Mouse (Mus musculus) embryonic facial prominence, embryonic 15.5 days (tissue): Measurements from ENCODE around the gene Acvr1b. TPM values are rescaled to one million over a fixed set of nuclear protein-coding genes. Genes with fewer than 3 reads are reported as not detected.

Source experiments
- ATAC-seq: fragments of 200-750 bp; cut with Nextera tagmentation; 2 replicates; pipeline ENCODE4 v1.8.0; 2017; ENCODE audit warnings: low read depth, moderate TSS enrichment; ENCODE audit not compliant: insufficient number of reproducible peaks, low FRiP score, low TSS enrichment
- H3K27ac ChIP-seq: fragments of 300-500 bp; sonication (generic); replicated peaks from 2 replicates; pipeline ENCODE4 v1.5.1; 2015; ENCODE audit warnings: mild to moderate bottlenecking, inconsistent platforms
- H3K27me3 ChIP-seq: fragments of 300-500 bp; sonication (generic); 2 replicates; pipeline ENCODE4 v1.6.1; 2015; ENCODE audit warnings: inconsistent platforms
- H3K36me3 ChIP-seq: fragments of 300-500 bp; sonication (generic); 2 replicates; pipeline ENCODE4 v1.6.1; 2015; ENCODE audit warnings: mild to moderate bottlenecking, inconsistent platforms
- H3K4me1 ChIP-seq: fragments of 300-500 bp; sonication (generic); 2 replicates; pipeline ENCODE4 v1.6.1; 2015; ENCODE audit warnings: inconsistent platforms
- H3K4me2 ChIP-seq: fragments of 300-500 bp; sonication (generic); replicated peaks from 2 replicates; pipeline ENCODE4 v1.6.1; 2015; ENCODE audit warnings: mild to moderate bottlenecking, inconsistent platforms
- H3K4me3 ChIP-seq: fragments of 300-500 bp; sonication (generic); replicated peaks from 2 replicates; pipeline ENCODE4 v1.5.1; 2015; ENCODE audit warnings: mild to moderate bottlenecking, inconsistent platforms
- H3K9ac ChIP-seq: fragments of 300-500 bp; sonication (generic); 2 replicates; pipeline ENCODE4 v1.6.1; 2015; ENCODE audit warnings: inconsistent platforms
- H3K9me3 ChIP-seq: fragments of 300-500 bp; sonication (generic); replicated peaks from 2 replicates; pipeline ENCODE4 v1.6.1; 2016; ENCODE audit warnings: inconsistent platforms
- WGBS: fragments of 180-500 bp; shearing (Covaris S2); methylation state at CpG from one replicate; pipeline ENCODE4 v1.1.7; 2015; 5-methylcytosine and 5-hydroxymethylcytosine counted together
- polyA plus RNA-seq: library from polyadenylated mRNA; unstranded; fragments of >200 nt; fragmentation: Nextera tagmentation; extraction: Ambion mirVana; gene quantifications from 2 replicates; pipeline ENCODE4 v1.2.1, GENCODE M21; 2015

Gene Acvr1b
- polyA plus RNA-seq, 1 experiment from 2014 or later, result 11.4 TPM

DNA sequence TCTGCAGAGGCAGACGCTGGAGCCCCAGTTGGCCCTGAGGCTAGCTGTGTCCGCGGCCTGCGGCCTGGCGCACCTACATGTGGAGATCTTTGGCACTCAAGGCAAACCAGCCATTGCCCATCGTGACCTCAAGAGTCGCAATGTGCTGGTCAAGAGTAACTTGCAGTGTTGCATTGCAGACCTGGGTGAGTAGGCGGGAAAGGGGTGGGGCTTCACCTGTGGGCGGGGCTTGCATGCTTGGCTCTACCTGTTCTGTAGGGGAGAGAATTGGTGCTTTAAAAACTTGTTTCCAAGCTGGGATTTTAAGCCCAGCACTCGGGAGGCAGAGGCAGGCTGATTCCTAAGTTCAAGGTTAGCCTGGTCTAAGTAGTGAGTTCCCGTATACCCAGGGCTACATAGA is 36.4 kb upstream of the Acvr1b start:
- peaks cover 50% of the 10 kb centered on the region for H3K4me1 ChIP-seq
- H3K36me3 ChIP-seq, result peaks cover 8% of the 10 kb centered on the region; the same call in 1 of the 2 replicates
- WGBS, result 81% methylated on average over 11 of the region's 11 CpGs
- H3K27me3 ChIP-seq, result no peaks in the 10 kb centered on the region
- no peaks in the 10 kb centered on the region for H3K9me3 ChIP-seq
- no peak for ATAC-seq
- no peak overlapping the region for H3K4me3 ChIP-seq
- no peak overlapping the region for H3K27ac ChIP-seq
- no peak overlapping the region for H3K9ac ChIP-seq
- no peak overlapping the region for H3K4me2 ChIP-seq

DNA sequence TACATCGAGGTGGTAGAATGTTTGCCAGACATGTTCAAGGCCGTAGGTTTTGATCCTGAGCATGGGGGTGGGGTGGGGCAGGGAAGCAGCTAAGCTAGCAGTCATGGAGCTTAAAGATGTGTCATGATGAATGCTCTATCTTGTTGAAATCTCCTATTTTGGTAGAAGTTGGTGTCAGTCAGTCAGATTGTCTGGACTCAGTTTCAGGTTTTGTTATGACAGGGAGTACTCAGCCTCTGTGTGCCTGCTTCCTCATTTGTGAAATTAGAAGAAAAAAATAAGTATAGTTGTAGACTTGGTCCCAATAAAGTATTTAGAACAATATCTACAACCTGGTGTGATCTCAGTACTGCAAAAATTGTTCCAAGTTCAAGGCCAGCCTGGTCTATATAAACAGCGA is 35.2 kb upstream of the Acvr1b start:
- H3K4me1 ChIP-seq, result peaks cover 56% of the 10 kb centered on the region
- H3K36me3 ChIP-seq, result peaks cover 8% of the 10 kb centered on the region; the same call in 1 of the 2 replicates
- H3K27ac ChIP-seq, result no peak overlapping the region
- no peak for ATAC-seq
- H3K4me2 ChIP-seq, result no peak overlapping the region
- no peak overlapping the region for H3K9ac ChIP-seq
- no peaks in the 10 kb centered on the region for H3K27me3 ChIP-seq
- WGBS, result 69% methylated on average over 3 of the region's 3 CpGs
- H3K4me3 ChIP-seq, result no peak overlapping the region
- H3K9me3 ChIP-seq, result no peaks in the 10 kb centered on the region

DNA sequence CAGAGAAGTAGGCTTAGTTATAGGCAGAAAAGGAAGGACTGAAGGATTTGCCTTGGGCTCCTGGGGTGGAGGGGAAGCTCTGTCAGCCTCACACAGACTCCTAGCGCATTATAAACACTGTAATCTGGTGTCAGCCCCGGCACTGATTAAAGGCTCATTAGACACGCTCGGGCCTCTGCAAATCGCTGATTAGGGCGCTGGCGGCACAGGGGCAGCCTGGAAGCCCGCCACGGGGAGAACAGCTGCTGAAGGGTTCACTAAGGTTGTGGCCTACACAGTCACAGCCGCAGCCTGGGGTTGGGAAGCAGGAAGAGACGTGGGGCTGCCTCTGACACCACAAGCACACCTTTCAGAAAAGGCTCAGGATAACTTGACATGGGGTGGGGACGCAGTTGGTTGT is 34.0 kb upstream of the Acvr1b start:
- H3K9me3 ChIP-seq, result no peaks in the 10 kb centered on the region
- H3K9ac ChIP-seq, result no peak overlapping the region
- H3K27ac ChIP-seq, result peak overlapping the region; percentile 63; the same call in 1 of the 2 replicates
- no peak overlapping the region for H3K4me3 ChIP-seq
- peaks cover 8% of the 10 kb centered on the region; the same call in 1 of the 2 replicates for H3K36me3 ChIP-seq
- no peak for ATAC-seq
- no peak overlapping the region for H3K4me2 ChIP-seq
- H3K27me3 ChIP-seq, result no peaks in the 10 kb centered on the region
- H3K4me1 ChIP-seq, result peaks cover 58% of the 10 kb centered on the region
- WGBS, result 24% methylated on average over 12 of the region's 12 CpGs

DNA sequence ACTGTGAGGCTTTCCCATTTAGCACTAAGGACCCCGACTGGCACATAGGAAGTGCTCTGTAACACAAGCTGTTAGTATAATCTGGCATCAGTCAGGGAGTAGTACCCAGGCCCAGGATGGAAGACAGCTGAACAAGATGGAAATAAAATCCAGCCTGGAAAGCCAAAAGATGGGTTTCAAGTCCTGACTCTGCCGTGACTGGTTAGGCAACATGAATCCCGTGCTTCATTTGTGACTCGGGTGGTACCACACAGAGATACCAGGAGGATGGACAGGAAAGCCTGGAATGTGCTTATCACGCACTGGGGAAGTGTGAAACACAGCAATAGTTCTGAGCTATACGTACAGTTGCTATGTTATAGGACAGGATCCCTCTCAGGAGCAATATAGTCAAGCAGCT is 33.3 kb upstream of the Acvr1b start:
- no peaks in the 10 kb centered on the region for H3K27me3 ChIP-seq
- H3K9me3 ChIP-seq, result no peaks in the 10 kb centered on the region
- peak overlapping the region; percentile 63 for H3K27ac ChIP-seq
- H3K4me3 ChIP-seq, result no peak overlapping the region
- peaks cover 8% of the 10 kb centered on the region; the same call in 1 of the 2 replicates for H3K36me3 ChIP-seq
- H3K4me2 ChIP-seq, result peak overlapping the region; percentile 34; the same call in 1 of the 2 replicates
- H3K9ac ChIP-seq, result no peak overlapping the region
- no peak for ATAC-seq
- peaks cover 58% of the 10 kb centered on the region for H3K4me1 ChIP-seq
- WGBS, result 36% methylated on average over 6 of the region's 6 CpGs

DNA sequence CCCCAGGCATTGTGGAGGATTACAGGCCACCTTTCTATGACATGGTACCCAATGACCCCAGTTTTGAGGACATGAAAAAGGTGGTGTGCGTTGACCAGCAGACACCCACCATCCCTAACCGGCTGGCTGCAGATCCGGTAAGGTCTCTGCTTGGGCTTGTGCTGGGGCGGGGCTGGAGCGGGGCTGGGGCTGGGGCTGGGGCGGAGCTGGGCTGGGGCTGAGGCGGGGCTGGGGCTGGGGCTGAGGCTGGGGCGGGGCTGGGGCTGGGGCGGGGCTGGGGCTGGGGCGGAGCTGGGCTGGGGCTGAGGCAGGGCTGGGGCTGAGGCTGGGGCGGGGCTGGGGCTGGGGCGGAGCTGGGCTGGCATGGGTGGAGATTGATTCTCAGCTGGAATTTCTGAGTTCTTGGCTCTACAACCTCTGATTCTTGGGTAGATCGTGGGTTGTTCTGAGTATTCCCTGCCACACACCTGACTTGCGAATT is 32.8 kb upstream of the Acvr1b start:
- H3K4me3 ChIP-seq, result no peak overlapping the region
- 5% methylated on average over 9 of the region's 14 CpGs for WGBS
- no peaks in the 10 kb centered on the region for H3K9me3 ChIP-seq
- H3K4me1 ChIP-seq, result peaks cover 63% of the 10 kb centered on the region
- peak overlapping the region; percentile 34; the same call in 1 of the 2 replicates for H3K4me2 ChIP-seq
- peaks cover 8% of the 10 kb centered on the region; the same call in 1 of the 2 replicates for H3K36me3 ChIP-seq
- H3K9ac ChIP-seq, result no peak overlapping the region
- peak; percentile 46 for ATAC-seq
- H3K27ac ChIP-seq, result peak overlapping the region; percentile 63
- no peaks in the 10 kb centered on the region for H3K27me3 ChIP-seq

DNA sequence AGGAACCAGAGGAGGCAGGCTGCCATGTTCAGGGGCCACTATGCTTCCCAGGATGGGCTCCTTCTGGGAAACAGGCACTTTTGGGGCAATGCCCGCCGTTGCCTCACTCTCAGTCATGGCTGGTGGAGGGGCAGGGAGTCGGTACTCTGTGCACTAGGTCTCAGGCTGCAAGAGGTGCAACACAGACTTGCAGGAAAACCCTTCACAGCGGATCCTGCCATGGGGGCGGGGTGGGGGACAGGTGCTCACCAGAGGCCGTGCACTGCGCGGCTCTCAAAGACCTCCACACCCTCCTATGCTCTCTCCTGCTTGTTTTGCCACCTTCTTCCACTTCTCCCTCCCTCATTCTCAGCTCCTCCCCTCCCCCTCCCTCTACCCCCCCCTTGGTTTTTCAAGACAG is 31.2 kb upstream of the Acvr1b start:
- Histone ChIP-seq H3K9me3 (no peaks in the 10 kb centered on the region), H3K4me1 (peaks cover 79% of the 10 kb centered on the region), H3K9ac (no peak overlapping the region), H3K4me3 (no peak overlapping the region), H3K4me2 (no peak overlapping the region), H3K27me3 (no peaks in the 10 kb centered on the region), H3K27ac (no peak overlapping the region), H3K36me3 (peaks cover 1% of the 10 kb centered on the region; the same call in 1 of the 2 replicates)
- 60% methylated on average over 8 of the region's 8 CpGs for WGBS
- ATAC-seq, result no peak

DNA sequence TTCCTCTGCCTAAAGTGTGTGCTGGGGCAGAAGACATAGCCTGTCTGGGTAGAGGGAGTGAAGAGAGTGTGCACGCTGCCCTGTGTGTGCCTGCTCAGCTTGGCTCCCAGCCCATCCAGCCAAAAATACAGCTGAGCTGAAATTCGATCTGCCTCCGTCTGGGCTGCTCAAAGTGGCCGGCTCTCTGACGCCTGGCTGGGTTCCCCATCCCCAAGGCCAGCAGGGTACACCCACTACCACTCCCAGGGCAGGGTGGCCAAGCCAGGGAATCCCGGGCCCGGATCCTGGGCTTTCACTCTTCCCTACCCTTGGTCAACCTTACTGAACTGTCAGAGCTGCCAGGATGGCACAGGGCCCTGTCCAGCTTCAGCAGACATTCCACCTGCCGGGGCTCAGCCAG is 30.4 kb upstream of the Acvr1b start:
- Histone ChIP-seq H3K4me1 (peaks cover 87% of the 10 kb centered on the region), H3K4me3 (no peak overlapping the region), H3K4me2 (no peak overlapping the region), H3K27ac (peak overlapping the region; percentile 82), H3K27me3 (no peaks in the 10 kb centered on the region), H3K9me3 (no peaks in the 10 kb centered on the region), H3K9ac (no peak overlapping the region), H3K36me3 (no peaks in the 10 kb centered on the region)
- 14% methylated on average over 8 of the region's 8 CpGs for WGBS
- peak; percentile 66 for ATAC-seq

DNA sequence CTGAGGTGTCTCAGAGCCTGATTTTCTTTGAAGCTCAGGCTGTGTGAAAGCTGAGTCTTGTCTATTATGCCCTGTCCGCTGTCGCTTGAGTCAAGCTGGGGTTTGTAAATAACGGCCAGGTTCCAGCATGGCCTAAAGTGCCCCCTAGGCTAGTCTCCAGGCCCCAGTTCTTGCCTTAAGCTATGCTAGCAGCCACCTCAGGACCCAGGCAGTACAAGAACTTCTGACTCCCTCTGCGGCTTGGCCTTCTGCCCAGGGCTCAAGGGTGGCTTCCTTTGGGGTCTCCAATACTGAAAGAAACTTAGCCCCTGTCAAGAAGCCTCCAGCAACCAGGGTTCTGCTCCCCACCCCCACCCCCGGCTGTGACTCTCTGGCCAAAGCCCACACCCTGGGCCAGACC is 29.7 kb upstream of the Acvr1b start:
- H3K4me3 ChIP-seq, result no peak overlapping the region
- H3K9me3 ChIP-seq, result no peaks in the 10 kb centered on the region
- no peak for ATAC-seq
- H3K36me3 ChIP-seq, result no peaks in the 10 kb centered on the region
- no peak overlapping the region for H3K9ac ChIP-seq
- 64% methylated on average over 5 of the region's 5 CpGs for WGBS
- no peak overlapping the region for H3K4me2 ChIP-seq
- H3K4me1 ChIP-seq, result peaks cover 85% of the 10 kb centered on the region
- peak overlapping the region; percentile 82 for H3K27ac ChIP-seq
- H3K27me3 ChIP-seq, result no peaks in the 10 kb centered on the region

DNA sequence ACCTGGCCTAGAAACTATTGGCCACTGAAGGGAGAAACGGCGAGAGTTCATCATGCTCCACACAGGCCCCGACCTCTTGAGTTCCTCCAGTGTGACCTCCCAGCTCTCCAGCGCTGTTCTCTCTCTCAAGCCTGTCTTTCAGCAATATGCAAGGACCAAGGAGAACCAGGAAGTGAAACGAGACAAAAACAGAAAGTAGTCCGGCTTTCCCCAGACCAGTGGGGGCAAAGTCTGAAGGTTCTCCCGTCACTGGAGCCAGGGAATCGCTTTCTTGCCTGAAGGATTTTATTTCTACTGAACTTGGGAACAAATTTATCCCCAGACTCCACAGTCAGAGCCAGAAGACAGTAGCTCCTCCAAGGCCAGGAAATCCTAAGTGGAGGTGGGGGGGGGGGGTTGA is 29.1 kb upstream of the Acvr1b start:
- Histone ChIP-seq H3K4me1 (peaks cover 79% of the 10 kb centered on the region), H3K27ac (peak overlapping the region; percentile 82), H3K27me3 (no peaks in the 10 kb centered on the region)

DNA sequence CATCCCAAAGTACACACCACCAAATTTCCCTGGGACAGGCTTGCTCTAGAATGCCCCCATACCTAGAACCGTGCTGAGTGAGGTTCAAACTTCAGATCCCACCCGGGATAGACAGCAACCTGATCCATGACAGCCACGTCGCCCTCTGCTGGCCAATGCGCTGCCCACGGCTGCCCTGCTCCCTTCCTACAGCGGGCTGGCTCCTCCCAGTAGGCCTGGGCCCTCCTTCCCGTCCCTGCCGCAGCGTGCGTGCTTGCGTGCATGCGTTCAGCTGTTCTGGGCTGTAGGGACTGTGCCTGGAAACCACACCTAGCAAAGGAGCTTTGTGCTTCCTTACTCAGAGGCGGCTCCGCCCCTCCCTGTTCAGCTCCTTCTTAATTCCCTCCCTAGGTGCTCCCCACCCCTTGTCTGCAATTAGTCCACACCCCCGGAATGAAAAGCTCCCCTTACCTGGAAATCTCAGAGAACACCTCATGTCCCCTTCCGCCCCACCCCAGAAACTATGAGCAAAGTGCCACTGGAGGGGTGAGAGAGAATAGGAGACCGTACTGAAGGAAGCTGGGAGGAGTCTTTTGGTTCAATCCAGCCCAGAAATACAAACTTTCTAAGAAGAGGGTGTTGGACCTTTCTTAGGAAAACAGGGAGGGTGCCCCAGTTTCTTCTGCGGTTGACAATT is 28.3 kb upstream of the Acvr1b start:
- Histone ChIP-seq H3K36me3 (no peaks in the 10 kb centered on the region), H3K4me3 (peak overlapping the region; percentile 24; the same call in 1 of the 2 replicates), H3K27ac (peak overlapping the region; percentile 82), H3K27me3 (no peaks in the 10 kb centered on the region), H3K4me2 (peak overlapping the region; percentile 48), H3K9ac (no peak overlapping the region), H3K9me3 (no peaks in the 10 kb centered on the region), H3K4me1 (peaks cover 71% of the 10 kb centered on the region)
- 7% methylated on average over 19 of the region's 19 CpGs for WGBS
- ATAC-seq, result peak; percentile 93

More for the DNA sequence above, 29.1 kb upstream of the Acvr1b start:
- no peak for ATAC-seq
- Histone ChIP-seq H3K36me3 (no peaks in the 10 kb centered on the region), H3K4me3 (no peak overlapping the region), H3K4me2 (no peak overlapping the region; the same call in 1 of the 2 replicates), H3K9me3 (no peaks in the 10 kb centered on the region), H3K9ac (no peak overlapping the region)
- WGBS, result 78% methylated on average over 8 of the region's 8 CpGs

DNA sequence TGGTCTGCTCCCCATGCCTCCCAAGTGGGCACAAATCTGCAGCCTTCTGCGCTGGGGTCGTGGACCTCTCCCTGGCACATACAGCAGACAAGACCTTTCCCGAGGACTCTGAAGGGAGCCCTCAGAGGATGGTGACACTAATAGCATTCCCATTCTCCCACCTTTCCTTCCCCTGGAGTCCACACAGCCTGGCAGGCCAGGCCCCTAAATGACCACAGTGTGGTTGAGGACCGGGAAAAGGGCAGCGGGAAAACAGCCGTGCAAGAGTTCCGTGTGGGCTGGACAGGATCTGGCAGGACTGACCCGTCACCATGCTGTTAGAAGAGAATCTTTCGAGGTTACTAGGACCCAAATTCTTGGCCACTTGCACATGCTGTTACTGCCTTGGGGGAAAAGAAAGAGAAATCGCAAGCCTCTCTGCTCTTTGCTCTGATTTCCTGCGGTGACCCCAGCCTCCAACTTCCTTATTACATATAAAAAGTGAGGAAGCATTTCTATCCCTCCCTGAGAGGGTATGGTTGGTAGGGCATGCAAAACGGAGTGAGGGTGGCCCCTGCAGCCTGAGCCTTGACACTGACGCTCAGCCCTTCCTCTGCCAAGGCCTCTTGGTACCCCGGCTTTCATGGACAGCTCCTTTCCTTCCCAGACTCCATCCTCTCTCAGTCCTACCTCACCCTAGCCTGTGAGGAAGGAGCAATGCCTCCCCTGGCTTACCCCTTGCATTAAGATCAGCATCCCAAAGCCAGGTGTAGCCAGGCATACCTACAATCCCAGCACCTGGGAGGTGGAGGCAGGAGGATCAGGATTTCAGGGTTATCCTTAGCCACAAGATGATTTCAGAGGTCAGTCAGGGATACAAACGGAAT is 27.5 kb upstream of the Acvr1b start:
- H3K9me3 ChIP-seq, result no peaks in the 10 kb centered on the region
- H3K27ac ChIP-seq, result peak overlapping the region; percentile 82
- H3K27me3 ChIP-seq, result no peaks in the 10 kb centered on the region
- peak overlapping the region; percentile 48 for H3K4me2 ChIP-seq
- H3K4me3 ChIP-seq, result no peak overlapping the region
- ATAC-seq, result no peak
- H3K4me1 ChIP-seq, result peaks cover 65% of the 10 kb centered on the region
- 44% methylated on average over 15 of the region's 15 CpGs for WGBS
- H3K9ac ChIP-seq, result no peak overlapping the region
- H3K36me3 ChIP-seq, result no peaks in the 10 kb centered on the region
